In the genomic region with DNA sequence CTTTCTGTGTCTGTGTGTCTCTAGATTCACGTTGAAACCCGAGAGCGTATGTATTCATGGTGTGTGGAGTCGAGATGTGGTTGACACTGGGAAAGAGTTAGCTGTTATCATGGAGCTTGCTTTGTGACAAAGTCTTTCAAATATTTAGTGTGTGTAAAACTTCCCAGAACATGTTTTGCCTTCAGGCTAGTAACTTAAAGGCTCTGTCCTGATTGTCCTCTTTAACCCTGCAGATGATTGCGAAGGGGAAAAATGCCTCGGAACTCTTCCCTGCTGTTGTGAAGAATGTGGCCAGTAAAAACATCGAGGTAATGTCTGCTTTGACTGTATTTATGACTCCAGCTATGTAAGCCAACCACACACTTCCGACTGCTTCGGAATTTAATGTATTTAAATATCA, we compare ENCODE assay signal across 14 mouse cellular contexts.
"Had no signal": no experiment of that assay in that cellular context is flagged by ENCODE, and none has a peak within 500 bp of the region (broad histone marks: within the 10 kb centered on the region; RNA-seq: fewer than 3 reads in every experiment).

No protein-coding gene starts in this region.

- H3K4me2 ChIP-seq: limb, embryonic 15.5 days; liver, embryonic 12.5 days; lung, embryonic 14.5 days; neural tube, embryonic 15.5 days had no signal

- H3K4me3 ChIP-seq: limb, embryonic 15.5 days; liver, embryonic 12.5 days; midbrain, embryonic 10.5 days; myocyte; neural tube, embryonic 15.5 days had no signal

- H3K27me3 ChIP-seq: limb, embryonic 15.5 days; liver, embryonic 12.5 days; neural tube, embryonic 15.5 days had no signal

- DNase-seq: kidney, adult 9 months; left cerebral cortex, postnatal 4 days; lung, embryonic 14.5 days; lung, postnatal 10 days; lung, postnatal 4 days; midbrain, embryonic 14.5 days; right cerebral cortex, adult 18-20 months; right cerebral cortex, postnatal 25 days; thymus, postnatal 4 days had no signal

- H3K4me1 ChIP-seq: midbrain, embryonic 10.5 days had no signal

- H3K27ac ChIP-seq: limb, embryonic 15.5 days; liver, embryonic 12.5 days; midbrain, embryonic 10.5 days; neural tube, embryonic 15.5 days had no signal

- H3K9ac ChIP-seq: limb, embryonic 15.5 days; liver, embryonic 12.5 days; lung, embryonic 14.5 days; neural tube, embryonic 15.5 days had no signal

- ATAC-seq: liver, embryonic 12.5 days had no signal

- H3K9me3 ChIP-seq: limb, embryonic 15.5 days; liver, embryonic 12.5 days; midbrain, embryonic 10.5 days; neural tube, embryonic 15.5 days had no signal
